Mouse (Mus musculus): ENCODE data around the gene Gm9964. TPM values are rescaled to one million over a fixed set of nuclear protein-coding genes. Genes with fewer than 3 reads are reported as not detected.

Gm9964 gene
- polyA plus RNA-seq, 1 experiment from 2014 or later: not detected

DNA sequence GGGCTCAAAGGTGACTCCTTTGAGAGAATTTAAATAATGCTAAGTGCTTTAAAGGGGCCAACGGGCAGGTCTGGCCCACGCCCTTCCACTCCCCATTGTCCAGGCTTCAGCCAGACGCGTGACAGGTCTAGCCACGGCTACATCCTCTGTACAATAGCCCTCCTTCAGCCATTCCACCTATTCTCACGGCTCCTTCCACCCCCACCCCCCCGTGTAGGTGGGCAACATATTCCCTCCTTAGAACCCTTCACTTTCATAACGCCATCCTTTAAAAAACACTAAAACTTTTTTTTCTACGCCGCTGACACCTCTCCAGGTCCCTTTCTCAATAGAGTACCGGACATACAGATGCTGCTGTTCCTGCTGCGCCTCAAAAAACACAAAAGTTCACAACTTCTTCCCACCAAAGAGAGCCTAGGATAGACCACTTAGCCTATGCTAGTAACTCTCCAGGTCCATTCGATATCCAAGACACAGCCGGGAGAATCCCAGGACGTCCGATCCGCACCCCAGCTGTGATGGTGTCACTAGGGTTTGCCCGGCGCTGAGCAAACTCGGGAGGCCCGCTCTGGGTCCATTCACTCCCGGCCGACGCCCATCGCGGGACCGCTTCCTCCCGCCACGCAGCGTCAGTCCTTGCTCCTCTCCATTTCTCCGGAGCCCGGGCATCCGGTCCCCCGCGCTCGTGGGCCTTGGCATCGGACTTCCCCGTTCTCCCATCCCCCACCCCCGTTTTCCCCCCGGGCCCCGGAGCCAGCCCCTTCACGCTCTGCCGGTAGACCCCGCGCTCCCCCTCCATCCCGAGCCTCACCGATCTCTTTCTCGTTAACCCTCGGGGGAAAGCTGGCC, 42.9 kb downstream of the Gm9964 start:
- peak overlapping the region; percentile 81 for H3K27ac ChIP-seq (ENCODE audit: low read depth, low read length)
- peaks cover 4% of the 10 kb centered on the region for H3K4me1 ChIP-seq (replicated peaks; ENCODE audit: control insufficient read depth, insufficient read depth, low read length)
- H3K4me3 ChIP-seq (ENCODE audit: low read depth, low read length): peak overlapping the region; percentile 93
- ATAC-seq (replicated peaks; ENCODE audit: low FRiP score) (peak; percentile 68), DNase-seq (ENCODE audit: low spot score) (peak; percentile 73)
- peak overlapping the region; percentile 95 for H3K9ac ChIP-seq (ENCODE audit: low read depth, low read length)
- H3K27me3 ChIP-seq (replicated peaks; ENCODE audit: control insufficient read depth, insufficient read depth, low read length): no peaks in the 10 kb centered on the region
- no peaks in the 10 kb centered on the region for H3K9me3 ChIP-seq (ENCODE audit: control insufficient read depth, low read length)
- WGBS: 2% methylated on average over 49 of the region's 49 CpGs
- H3K36me3 ChIP-seq (ENCODE audit: control insufficient read depth, insufficient read depth, low read length): peaks cover 7% of the 10 kb centered on the region; the same call in 1 of the 2 replicates
- peak overlapping the region; percentile 97 for H3K4me2 ChIP-seq

DNA sequence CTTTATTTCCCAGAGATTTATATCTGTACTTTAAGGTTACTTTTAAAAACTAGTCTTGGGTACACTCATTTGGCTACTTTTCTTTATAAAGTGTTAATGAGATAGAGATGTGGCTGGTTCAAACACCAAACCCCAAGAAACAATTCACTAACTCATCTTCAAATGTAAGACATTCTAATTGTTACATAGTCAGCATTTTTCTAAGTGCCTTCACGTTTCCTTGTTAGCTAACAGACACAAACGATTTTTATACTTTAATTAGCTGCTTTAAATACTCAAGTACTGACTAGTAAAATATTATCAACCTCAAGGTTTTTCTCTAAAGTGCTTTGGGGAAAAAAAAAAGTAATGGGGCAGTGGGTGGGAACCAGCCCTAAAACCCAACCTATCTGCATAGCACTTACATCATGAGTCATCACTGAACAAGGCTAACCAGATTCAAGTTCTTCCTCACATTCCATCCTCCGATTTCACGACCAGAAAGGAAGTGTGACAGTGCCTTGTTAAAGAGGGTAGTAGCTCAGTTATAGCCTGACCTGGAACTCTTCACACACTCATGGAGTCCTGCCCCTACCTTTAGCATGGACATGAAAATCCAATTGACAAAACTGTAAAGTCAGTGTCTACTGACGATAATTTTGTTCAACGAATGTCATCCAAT, 43.7 kb downstream of the Gm9964 start:
- DNase-seq (ENCODE audit: low spot score): no peak
- 21% methylated on average over 6 of the region's 6 CpGs for WGBS
- Histone ChIP-seq H3K4me3 (ENCODE audit: low read depth, low read length) (peak overlapping the region; percentile 93), H3K36me3 (ENCODE audit: control insufficient read depth, insufficient read depth, low read length) (peaks cover 9% of the 10 kb centered on the region; the same call in 1 of the 2 replicates), H3K27ac (ENCODE audit: low read depth, low read length) (no peak overlapping the region), H3K4me1 (replicated peaks; ENCODE audit: control insufficient read depth, insufficient read depth, low read length) (peaks cover 4% of the 10 kb centered on the region), H3K9ac (ENCODE audit: low read depth, low read length) (peak overlapping the region; percentile 95), H3K4me2 (peak overlapping the region; percentile 97), H3K9me3 (ENCODE audit: control insufficient read depth, low read length) (no peaks in the 10 kb centered on the region), H3K27me3 (replicated peaks; ENCODE audit: control insufficient read depth, insufficient read depth, low read length) (no peaks in the 10 kb centered on the region)
- ATAC-seq (replicated peaks; ENCODE audit: low FRiP score): no peak

Other genes with a start within 250 kb of the Gm9964 start
- gene Ksr1, start 150.5 kb downstream of the Gm9964 start, polyA plus RNA-seq (2014; fragmentation: Nextera tagmentation; extraction: Ambion mirVana): 4.1 and 5.0 TPM in 2 replicates
- 114 and 123 TPM in 2 replicates for gene Wsb1, start 42.2 kb downstream of the Gm9964 start, polyA plus RNA-seq (2014; fragmentation: Nextera tagmentation; extraction: Ambion mirVana)
- 4.9 TPM in 2 replicates for gene Nf1, start 42.8 kb upstream of the Gm9964 start, polyA plus RNA-seq (2014; fragmentation: Nextera tagmentation; extraction: Ambion mirVana)
- gene Omg, start 207.2 kb upstream of the Gm9964 start, polyA plus RNA-seq (2014; fragmentation: Nextera tagmentation; extraction: Ambion mirVana): 0.12 and 0.42 TPM in 2 replicates
- 12.7 and 14.4 TPM in 2 replicates for gene Evi2b, start 226.9 kb upstream of the Gm9964 start, polyA plus RNA-seq (2014; fragmentation: Nextera tagmentation; extraction: Ambion mirVana)
- 1.2 and 1.7 TPM in 2 replicates for gene Evi2, start 233.7 kb upstream of the Gm9964 start, polyA plus RNA-seq (2014; fragmentation: Nextera tagmentation; extraction: Ambion mirVana)
- gene Evi2a, start 233.7 kb upstream of the Gm9964 start, polyA plus RNA-seq (2014; fragmentation: Nextera tagmentation; extraction: Ambion mirVana): 5.7 and 5.9 TPM in 2 replicates